Mouse (Mus musculus): ENCODE data around the gene Eif2a.

Eif2a gene

GRCm38 (mm10) chr3:58525652-58526407 lies at the start of gene Eif2a, which contains the start of gene Serp1:
Gene Eif2a, plus strand, starts transcription at chr3:58525821.
Gene Serp1, minus strand, starts transcription at chr3:58525892.
- DNase-seq (ENCODE audit: low spot score): peak; percentile 98

- no peak for DNase-seq (ENCODE audit: low spot score)
Observed at GRCm38 (mm10) chr3:58478755-58479455, 46.7 kb upstream of the Eif2a start.

- no peak for DNase-seq (ENCODE audit: low spot score)
Observed at GRCm38 (mm10) chr3:58485883-58486282, 39.7 kb upstream of the Eif2a start.

- no peak for DNase-seq (ENCODE audit: low spot score)
Observed at GRCm38 (mm10) chr3:58487121-58487520, 38.5 kb upstream of the Eif2a start.

- no peak for DNase-seq (ENCODE audit: low spot score)
Observed at GRCm38 (mm10) chr3:58487999-58488775, 37.4 kb upstream of the Eif2a start.

GRCm38 (mm10) chr3:58490787-58491186 lies 34.8 kb upstream of the Eif2a start:
- DNase-seq (ENCODE audit: low spot score): no peak

GRCm38 (mm10) chr3:58493621-58494020 lies 32.0 kb upstream of the Eif2a start:
- DNase-seq (ENCODE audit: low spot score): no peak

- DNase-seq (ENCODE audit: low spot score): no peak
Observed at GRCm38 (mm10) chr3:58501961-58502360, 23.7 kb upstream of the Eif2a start.

- no peak for DNase-seq (ENCODE audit: low spot score)
Observed at GRCm38 (mm10) chr3:58503720-58504333, 21.8 kb upstream of the Eif2a start.

GRCm38 (mm10) chr3:58504676-58505075 lies 20.9 kb upstream of the Eif2a start:
- DNase-seq (ENCODE audit: low spot score): no peak

GRCm38 (mm10) chr3:58508020-58508750 lies 17.4 kb upstream of the Eif2a start:
- no peak for DNase-seq (ENCODE audit: low spot score)

GRCm38 (mm10) chr3:58511581-58511980 lies 14.0 kb upstream of the Eif2a start:
- DNase-seq (ENCODE audit: low spot score): no peak

- no peak for DNase-seq (ENCODE audit: low spot score)
Observed at GRCm38 (mm10) chr3:58512740-58513139, 12.9 kb upstream of the Eif2a start.

- no peak for DNase-seq (ENCODE audit: low spot score)
Observed at GRCm38 (mm10) chr3:58513483-58513882, 12.1 kb upstream of the Eif2a start.

GRCm38 (mm10) chr3:58515947-58516601 lies 9.5 kb upstream of the Eif2a start:
- DNase-seq (ENCODE audit: low spot score): no peak

GRCm38 (mm10) chr3:58516602-58516976 lies 9.0 kb upstream of the Eif2a start:
- no peak for DNase-seq (ENCODE audit: low spot score)

- DNase-seq (ENCODE audit: low spot score): no peak
Observed at GRCm38 (mm10) chr3:58517258-58517657, 8.4 kb upstream of the Eif2a start.

- no peak for DNase-seq (ENCODE audit: low spot score)
Observed at GRCm38 (mm10) chr3:58517800-58518199, 7.8 kb upstream of the Eif2a start.

- peak; percentile 27 for DNase-seq (ENCODE audit: low spot score)
Observed at GRCm38 (mm10) chr3:58518962-58519361, 6.7 kb upstream of the Eif2a start.

GRCm38 (mm10) chr3:58519536-58519935 lies 6.1 kb upstream of the Eif2a start:
- DNase-seq (ENCODE audit: low spot score): no peak

GRCm38 (mm10) chr3:58520286-58520685 lies 5.3 kb upstream of the Eif2a start:
- no peak for DNase-seq (ENCODE audit: low spot score)

All from yolk sac, embryonic 10.5 days (tissue).